8 mouse cellular contexts compared by ENCODE assay signal in genomic region chr1:130729153-130729552, GRCm38 (mm10). TPM values are rescaled to one million over a fixed set of nuclear protein-coding genes. Genes with fewer than 3 reads are reported as not detected.
DNase-seq lines count a peak whose midpoint lies in the region; ATAC-seq lines count a peak whose summit lies in the region.

Pfkfb2 (minus strand) TSS chr1:130729253.

- H3K4me1 ChIP-seq in hindbrain, embryonic 11.5 days (replicated peaks; ENCODE audit: control insufficient read depth, insufficient read depth, low read length) = no peaks in the 10 kb centered on the region
- H3K4me1 ChIP-seq in hindbrain, embryonic 10.5 days (replicated peaks) = peaks cover 10% of the 10 kb centered on the region

- 86% methylated on average over 2 of the region's 2 CpGs for WGBS in hindbrain, embryonic 11.5 days
- whole genome bisulfite sequencing in hindbrain, embryonic 10.5 days = 85% methylated on average over 2 of the region's 2 CpGs

- no peak for DNase-seq in hindbrain, embryonic 11.5 days (ENCODE audit: low spot score)
- DNase-seq in hindbrain, embryonic 10.5 days (ENCODE audit: low spot score) = no peak
- no peak for DNase-seq in adrenal gland, adult 2 months
- DNase-seq in left cerebral cortex, adult 8-10 months (ENCODE audit: low spot score in 2 of 2) = no peak
- DNase-seq in spleen, postnatal 4 days (ENCODE audit: low spot score in 2 of 2) = no peak
- no peak for DNase-seq in cerebellum, postnatal 36 days
- no peak for DNase-seq in thymus, postnatal 14 days

- no peak within 1 kb of the TSS for H3K27ac ChIP-seq in hindbrain, embryonic 11.5 days (ENCODE audit: low read depth, low read length)
- no peak within 1 kb of the TSS for H3K27ac ChIP-seq in hindbrain, embryonic 10.5 days

- no peaks in the 10 kb centered on the region for H3K27me3 ChIP-seq in hindbrain, embryonic 11.5 days (ENCODE audit: control insufficient read depth, insufficient read depth, low read length)
- no peaks in the 10 kb centered on the region for H3K27me3 ChIP-seq in hindbrain, embryonic 10.5 days (ENCODE audit: insufficient read depth, poor library complexity, severe bottlenecking)

- H3K36me3 ChIP-seq in hindbrain, embryonic 11.5 days (ENCODE audit: control insufficient read depth, insufficient read depth, low read length) = no peaks in the 10 kb centered on the region
- 0 out of 2 replicates have a peak, but pooled peaks cover 1% of the 10 kb centered on the region for H3K36me3 ChIP-seq in hindbrain, embryonic 10.5 days

- no peaks in the 10 kb centered on the region for H3K9me3 ChIP-seq in hindbrain, embryonic 11.5 days (ENCODE audit: control insufficient read depth, low read length)
- H3K9me3 ChIP-seq in hindbrain, embryonic 10.5 days = no peaks in the 10 kb centered on the region

- H3K4me2 ChIP-seq in hindbrain, embryonic 11.5 days (replicated peaks; ENCODE audit: low read depth, low read length) = no peak within 1 kb of the TSS

- no peak for ATAC-seq in hindbrain, embryonic 11.5 days (ENCODE audit: low FRiP score)
- ATAC-seq in erythroblast, adult 5-6 weeks (replicated peaks; ENCODE audit: low FRiP score, poor library complexity, severe bottlenecking) = no peak

- H3K4me3 ChIP-seq in hindbrain, embryonic 11.5 days (ENCODE audit: low read depth, low read length) = no peak within 1 kb of the TSS
- H3K4me3 ChIP-seq in hindbrain, embryonic 10.5 days = no peak within 1 kb of the TSS

- H3K9ac ChIP-seq in hindbrain, embryonic 11.5 days (ENCODE audit: low read depth, low read length) = no peak within 1 kb of the TSS

RNA-seq across cellular contexts. Expression of gene Pfkfb2, which starts in this region (rescaled TPM):
- 9.2 and 10.1 TPM in 2 replicates for polyA plus RNA-seq in hindbrain, embryonic 11.5 days (2014; fragmentation: Nextera tagmentation; extraction: Ambion mirVana)
- 5.3 and 6.7 TPM in 2 replicates for polyA plus RNA-seq in hindbrain, embryonic 10.5 days (2016; fragmentation: Nextera tagmentation; extraction: Ambion mirVana)
- 10 to 100 TPM; 26.1 to 35.5 TPM for total RNA-seq in adrenal gland, adult 2 months (2021)
- polyA plus RNA-seq in adrenal gland, adult 2 months (2012; rRNA removed) = 5.8 and 5.9 TPM in 2 replicates
- 20.9 and 21.1 TPM in 2 replicates for total RNA-seq in erythroblast, adult 5-6 weeks (2015; ENCODE audit: low replicate concordance)
- total RNA-seq in erythroblast, adult 5-6 weeks (2017; ENCODE audit: low replicate concordance) = 51.3 and 55.4 TPM in 2 replicates
- 10 to 100 TPM; 44.4 to 48.1 (median 46.4) TPM for total RNA-seq in left cerebral cortex, adult 8-10 months (2022)
